Mouse (Mus musculus): ENCODE measurements at regions not wholly inside any gene's neighbourhood (a gene's known extent, or its start where the extent isn't known, plus 50 kb on each side); places are given as distances from the start of the nearest gene placed in this dataset.

- no peak for ATAC-seq
Observed at GRCm38 (mm10) chr6:49641256-49641655, 181.3 kb upstream of the Npy start.

GRCm38 (mm10) chr6:49654541-49655130 is 167.9 kb upstream of the Npy start:
- ATAC-seq: no peak

- no peak for ATAC-seq
Observed at GRCm38 (mm10) chr6:49655241-49655640, 167.3 kb upstream of the Npy start.

- peak; percentile 95 for ATAC-seq
Observed at GRCm38 (mm10) chr6:49656359-49657280, 165.9 kb upstream of the Npy start.

DNA sequence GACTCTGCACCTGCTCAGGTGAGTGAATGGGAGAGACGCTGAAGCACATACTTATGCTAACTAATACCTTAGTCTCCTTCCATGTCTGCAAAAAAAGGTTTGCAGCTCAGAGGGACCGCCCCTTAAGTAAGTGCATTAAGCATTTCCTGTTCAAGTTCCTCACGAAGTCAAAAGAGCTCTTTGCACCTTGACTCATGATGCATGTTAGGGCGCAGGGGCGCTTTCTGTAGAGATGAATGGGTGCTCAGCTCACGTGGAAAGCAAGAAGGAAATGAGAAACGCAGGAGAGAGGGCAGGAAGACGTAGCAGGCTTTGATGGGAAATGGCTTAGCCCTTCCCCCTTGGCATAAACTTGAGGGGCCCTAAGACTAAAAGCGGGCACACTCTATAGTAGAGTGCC is 164.5 kb upstream of the Npy start:
- ATAC-seq: peak; percentile 65

- no peak for ATAC-seq
Observed at GRCm38 (mm10) chr6:49670991-49671390, 151.5 kb upstream of the Npy start.

- no peak for ATAC-seq
Observed at GRCm38 (mm10) chr6:49671912-49672311, 150.6 kb upstream of the Npy start.

- no peak for ATAC-seq
Observed at GRCm38 (mm10) chr6:49686776-49687175, 135.7 kb upstream of the Npy start.

- ATAC-seq: no peak
Observed at GRCm38 (mm10) chr6:49692032-49692539, 130.4 kb upstream of the Npy start.

DNA sequence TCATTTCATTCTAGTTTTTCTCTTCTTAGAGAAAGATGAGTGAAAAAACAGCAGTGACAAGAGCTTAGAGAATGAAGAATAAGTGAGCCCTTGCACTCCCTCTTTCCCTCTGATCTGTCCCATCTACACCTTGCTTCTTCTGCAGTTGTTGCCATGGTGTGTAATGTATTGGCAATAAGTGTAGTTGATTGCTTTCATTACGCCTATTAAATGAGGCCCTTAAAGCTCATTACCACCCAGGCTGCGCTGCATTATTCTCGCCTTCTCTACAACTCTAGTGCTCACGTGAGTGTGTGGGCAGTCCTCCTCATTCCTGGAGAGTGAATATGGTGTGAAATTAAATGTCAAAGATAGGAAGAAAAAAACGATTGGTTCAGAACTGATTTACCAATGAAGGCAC is 127.7 kb upstream of the Npy start:
- no peak for ATAC-seq

DNA sequence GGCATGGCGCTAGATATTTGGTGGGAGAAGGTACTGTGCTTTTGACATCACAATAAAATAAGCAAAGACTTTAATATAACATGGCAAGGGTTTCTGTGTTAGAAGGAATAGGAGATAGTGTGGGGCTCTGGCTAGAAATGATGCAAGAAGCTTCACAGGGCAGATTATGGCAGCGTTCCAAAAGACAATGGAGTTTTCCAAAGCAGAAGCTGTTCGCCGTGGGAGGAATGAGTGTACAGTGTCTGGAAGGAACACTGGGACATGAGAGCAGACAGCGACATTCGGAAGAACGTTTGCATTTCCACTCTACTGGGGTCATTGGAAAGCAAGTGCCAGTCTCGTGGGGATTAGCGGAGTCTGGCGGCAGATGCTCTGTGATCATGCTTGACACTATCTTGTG is 125.5 kb upstream of the Npy start:
- ATAC-seq: no peak

DNA sequence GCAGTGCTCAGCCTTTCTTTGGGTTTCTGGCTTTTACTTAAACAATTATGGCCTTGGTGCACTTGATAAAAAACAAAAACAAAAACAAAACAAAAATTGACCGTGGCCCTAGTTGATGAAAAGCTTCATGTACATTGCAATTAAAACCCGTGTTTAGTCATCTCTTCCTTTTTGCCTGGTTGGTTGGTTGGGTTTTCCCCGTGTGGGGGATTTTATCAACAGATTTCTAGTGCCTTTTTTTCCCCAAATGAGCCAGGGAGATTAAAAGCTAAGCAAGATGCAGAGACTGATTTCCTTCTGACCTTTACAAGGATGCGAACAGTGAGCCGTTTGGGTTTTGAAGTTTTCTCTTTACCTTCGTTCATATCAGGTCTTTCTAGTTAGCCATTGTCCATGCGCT is 121.1 kb upstream of the Npy start:
- peak; percentile 41 for ATAC-seq

DNA sequence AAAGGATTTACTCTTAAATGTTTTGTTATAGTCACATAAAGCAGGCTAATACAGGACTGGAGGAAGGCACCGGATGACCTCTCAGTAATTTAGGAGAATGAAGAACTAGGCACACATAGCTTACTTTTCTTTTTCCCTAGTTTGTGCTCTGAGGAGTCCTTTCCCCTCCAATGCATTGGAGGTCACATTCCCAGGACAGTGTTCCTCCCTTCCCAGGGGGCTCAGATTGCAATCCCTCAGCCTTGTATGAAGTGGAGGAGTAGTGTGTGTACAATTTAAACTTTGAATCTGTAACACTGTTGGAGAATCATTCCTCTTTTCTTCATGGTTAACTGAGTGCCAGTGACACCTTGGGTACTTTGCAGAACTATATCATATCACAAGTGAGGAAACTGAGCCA is 109.5 kb upstream of the Npy start:
- no peak for ATAC-seq

DNA sequence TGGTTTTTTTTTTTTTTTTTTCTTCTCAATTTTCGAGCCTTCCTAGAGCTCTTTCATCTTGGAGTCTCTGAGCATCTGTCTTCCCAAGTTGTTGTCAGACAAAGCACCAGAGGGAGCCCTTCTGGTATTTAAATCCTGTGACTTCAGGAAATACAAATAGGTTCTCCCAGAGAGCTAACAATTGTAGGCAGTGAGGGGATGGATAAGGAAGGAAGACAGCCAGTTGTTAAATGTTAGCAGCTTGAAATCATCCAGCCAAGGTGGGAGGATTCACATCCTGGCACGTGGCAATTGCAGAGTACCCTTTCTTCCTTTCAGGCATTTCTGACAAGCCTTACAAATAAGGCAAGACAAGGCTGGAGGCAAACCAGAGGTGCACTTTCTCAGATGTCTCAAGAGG is 106.0 kb upstream of the Npy start:
- no peak for ATAC-seq

GRCm38 (mm10) chr6:49716945-49717344 is 105.6 kb upstream of the Npy start:
- no peak for ATAC-seq

DNA sequence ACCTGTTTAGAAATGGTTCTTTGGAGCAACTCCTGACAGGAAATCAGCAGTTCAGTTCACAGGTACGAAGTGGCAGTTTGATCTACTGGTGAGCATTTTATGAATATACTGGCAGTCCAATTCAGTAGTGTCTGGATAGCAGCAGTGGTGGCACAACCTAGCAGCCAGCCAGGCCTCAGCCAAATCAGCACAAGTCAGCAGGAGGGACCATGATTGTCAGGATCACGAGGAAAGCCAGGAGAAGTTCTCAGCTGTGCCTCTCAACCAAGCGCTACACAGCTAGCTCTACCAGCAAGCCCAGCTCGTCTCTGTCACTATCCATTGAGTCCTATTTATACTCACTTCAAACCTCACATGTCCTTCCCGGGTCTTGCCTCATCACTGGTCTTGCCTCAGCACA is 89.3 kb upstream of the Npy start:
- ATAC-seq: no peak

DNA sequence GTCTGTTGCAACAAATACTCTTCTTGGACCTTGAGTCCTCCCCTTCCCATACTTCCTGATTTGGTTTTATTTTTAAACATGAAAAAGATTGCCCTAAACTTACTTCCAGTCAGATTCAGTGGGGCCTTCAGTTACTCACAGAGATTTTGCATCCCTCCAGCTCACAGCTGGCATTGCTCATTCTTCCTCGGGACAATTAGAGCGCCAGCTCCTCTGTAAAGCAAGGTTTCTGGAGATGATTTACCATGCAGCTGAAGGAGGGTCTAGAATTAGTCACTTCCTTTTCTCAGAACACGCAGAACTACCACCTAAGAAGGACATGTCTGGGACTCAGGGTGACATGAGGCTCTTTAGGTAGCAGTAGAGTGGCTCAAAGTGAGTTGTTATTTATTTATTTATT is 79.4 kb upstream of the Npy start:
- no peak for ATAC-seq

DNA sequence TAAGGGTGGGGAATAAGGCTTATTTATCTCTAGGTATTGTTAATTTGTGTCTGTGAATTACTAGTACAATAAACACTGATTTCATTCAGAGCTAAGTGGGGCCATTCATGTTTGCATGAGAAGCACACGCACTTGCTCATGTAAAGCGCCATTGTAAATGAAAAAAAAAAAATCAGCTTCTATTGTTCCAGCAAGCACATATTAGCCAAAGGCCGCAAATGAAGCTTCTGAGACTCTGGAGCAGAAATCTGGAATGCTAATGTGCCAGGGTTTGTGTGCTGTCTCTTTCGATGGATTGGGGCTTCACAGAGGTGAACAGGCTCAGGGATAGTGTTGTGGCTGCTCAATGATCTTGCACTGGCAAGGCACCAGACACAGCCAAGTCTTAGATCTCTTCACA is 77.2 kb upstream of the Npy start:
- ATAC-seq: no peak

DNA sequence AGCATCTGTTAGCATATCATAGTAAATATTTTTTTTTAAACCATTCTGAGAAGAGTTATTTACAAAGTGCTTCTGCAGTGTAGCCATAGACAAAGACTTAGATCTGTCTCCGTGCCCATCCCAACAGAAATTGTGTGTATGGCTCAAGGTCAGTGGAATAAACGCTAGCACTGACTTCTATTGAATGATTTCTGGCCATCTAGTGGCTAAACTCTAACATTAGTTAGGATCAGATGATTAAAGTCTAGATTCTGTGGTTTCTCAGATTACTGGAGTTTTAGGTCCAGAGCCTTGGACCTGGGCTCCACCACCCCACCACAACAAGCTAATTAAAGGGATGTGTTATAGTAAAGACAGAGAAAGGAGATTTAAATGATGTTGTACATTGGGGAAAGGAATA is 72.0 kb upstream of the Npy start:
- ATAC-seq: no peak

GRCm38 (mm10) chr6:49759614-49760013 is 62.9 kb upstream of the Npy start:
- ATAC-seq: no peak

- ATAC-seq: no peak
Observed at GRCm38 (mm10) chr6:49764746-49765145, 57.8 kb upstream of the Npy start.

DNA sequence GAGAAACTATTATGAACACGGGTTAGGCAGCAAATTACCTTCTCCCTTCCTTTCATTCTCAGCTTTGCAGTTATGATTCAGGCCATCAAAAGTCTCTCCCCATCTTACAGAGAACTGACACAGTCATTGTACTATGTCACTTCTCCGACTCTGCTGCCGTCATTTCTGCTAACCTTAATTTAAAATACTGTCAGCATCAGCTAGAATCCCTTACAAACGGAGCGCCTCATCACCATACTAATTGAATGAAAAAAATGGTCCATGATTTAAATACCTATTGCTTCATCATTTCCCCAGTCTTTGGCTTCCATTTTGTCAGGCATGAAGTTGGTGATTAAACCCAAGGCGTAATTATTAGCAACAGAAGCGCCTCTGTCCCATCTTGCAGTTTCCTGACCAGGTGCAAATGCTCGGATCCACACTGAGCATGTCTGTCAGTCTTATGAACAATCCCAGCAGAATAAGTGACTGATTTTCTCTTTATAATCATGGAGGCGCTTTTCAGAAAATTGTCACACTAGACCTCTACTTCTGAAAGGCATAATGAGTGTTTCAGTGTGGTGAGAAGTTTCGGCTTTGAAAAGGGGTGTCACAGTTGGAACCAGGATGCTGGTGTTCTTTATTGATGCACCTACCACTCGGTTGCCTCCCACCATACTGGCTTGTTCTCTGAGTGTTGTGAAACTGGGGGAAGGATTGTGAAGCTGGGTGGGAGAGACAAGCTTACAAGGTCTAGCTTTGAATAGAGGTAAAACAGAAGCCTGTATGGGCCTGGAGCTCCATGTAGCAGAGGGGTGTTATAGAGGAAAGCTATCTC is 52.4 kb upstream of the Npy start:
- no peak for ATAC-seq

Measured in inflammation-experienced regulatory T-cells, adult 6 months (primary cell).